Mouse (Mus musculus) heart, embryonic 14.5 days (tissue): ENCODE data around the gene Tpm1. TPM values are rescaled to one million over a fixed set of nuclear protein-coding genes. Genes with fewer than 3 reads are reported as not detected.

Experiments
- polyA plus RNA-seq: library from polyadenylated mRNA; unstranded; fragments of >200 nt; fragmentation: Nextera tagmentation; extraction: Ambion mirVana; gene quantifications from 2 replicates; pipeline ENCODE4 v1.2.1, GENCODE M21; 2014

Tpm1 gene
- polyA plus RNA-seq, 1 experiment from 2014 or later = 5,210 TPM

Other genes with a start within 250 kb of the Tpm1 start
- 2.1 and 4.5 TPM in 2 replicates for gene Aph1c, start 214.7 kb downstream of the Tpm1 start, polyA plus RNA-seq
- gene Rab8b, start 129.7 kb downstream of the Tpm1 start, polyA plus RNA-seq = 16.7 and 18.9 TPM in 2 replicates
- 515 and 527 TPM in 2 replicates for gene Rps27l, start 103.3 kb downstream of the Tpm1 start, polyA plus RNA-seq
- gene Lactb, start 73.9 kb downstream of the Tpm1 start, polyA plus RNA-seq = 8.5 and 8.7 TPM in 2 replicates